Mouse (Mus musculus): ENCODE data around the gene Rnf213. TPM values are rescaled to one million over a fixed set of nuclear protein-coding genes. Genes with fewer than 3 reads are reported as not detected.

Rnf213 gene
- polyA plus RNA-seq, 1 experiment from 2014 or later: 20.5 TPM

DNA sequence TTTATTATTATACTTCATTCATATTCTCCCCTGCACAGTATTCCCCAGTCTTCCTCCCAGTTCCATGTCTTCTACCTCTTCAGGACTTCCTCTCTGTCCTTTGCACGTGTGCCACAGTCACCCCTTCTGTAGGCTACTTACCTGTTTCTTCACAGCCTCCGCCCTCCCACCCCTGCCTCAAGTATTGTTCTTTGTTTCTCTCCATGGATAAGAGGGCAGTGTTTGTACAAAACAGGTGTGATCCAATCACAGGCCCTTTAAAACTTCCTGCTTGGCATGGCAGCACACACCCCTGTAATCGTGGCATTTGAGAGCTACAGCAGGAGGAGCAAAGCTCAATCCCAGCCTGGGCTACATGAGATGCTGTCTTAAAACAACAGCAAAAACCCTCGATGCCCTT, 100.6 kb downstream of the Rnf213 start:
- no peaks in the 10 kb centered on the region for H3K27me3 ChIP-seq
- DNase-seq (ENCODE audit: low read depth, low spot score): no peak
- no peak for ATAC-seq
- TF ChIP-seq CTCF (IDR thresholded peaks at IDR 0.05): no peak
- CTCF ChIA-PET: no interaction called here
- POLR2A ChIA-PET: no interaction called here
- in situ Hi-C loops (cut with MboI; ENCODE audit: low pct_unique_long_range_greater_than_20kb): loop anchor here (10.0 kb wide), 1 partner anchor 501 kb away; no protein-coding TSS in a partner anchor

DNA sequence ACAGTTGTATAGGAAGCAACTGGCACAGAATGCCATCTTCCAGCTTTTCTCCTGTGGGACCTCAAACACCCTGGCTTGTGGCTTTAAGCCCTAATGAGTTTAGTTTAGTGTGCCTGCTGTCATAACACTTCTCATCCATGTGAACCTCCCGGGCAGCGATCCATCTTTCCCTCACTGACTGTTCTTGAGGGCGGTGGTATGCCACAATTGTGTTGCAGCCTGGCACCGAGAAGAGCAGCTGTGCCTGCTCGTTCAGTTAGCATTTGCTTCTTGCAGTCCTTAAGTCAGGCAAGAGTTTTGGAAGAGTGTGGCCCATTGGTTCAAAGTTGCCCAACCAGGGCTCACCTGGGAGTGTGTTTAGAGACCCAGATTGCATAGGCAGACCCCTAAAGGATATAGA, 103.2 kb downstream of the Rnf213 start:
- no peak for TF ChIP-seq CTCF (IDR thresholded peaks at IDR 0.05)
- H3K27me3 ChIP-seq: no peaks in the 10 kb centered on the region
- no peak for ATAC-seq
- ChIA-PET POLR2A (interaction anchor here (0.6 kb wide), 1 partner anchor 156 kb away, joined by 3 read pairs; no protein-coding TSS in a partner anchor), CTCF (no interaction called here)
- in situ Hi-C loops (cut with MboI; ENCODE audit: low pct_unique_long_range_greater_than_20kb): loop anchor here (5.0 to 10.0 kb wide), 2 partner anchors 406 to 499 kb away; no protein-coding TSS in a partner anchor
- DNase-seq (ENCODE audit: low read depth, low spot score): no peak

DNA sequence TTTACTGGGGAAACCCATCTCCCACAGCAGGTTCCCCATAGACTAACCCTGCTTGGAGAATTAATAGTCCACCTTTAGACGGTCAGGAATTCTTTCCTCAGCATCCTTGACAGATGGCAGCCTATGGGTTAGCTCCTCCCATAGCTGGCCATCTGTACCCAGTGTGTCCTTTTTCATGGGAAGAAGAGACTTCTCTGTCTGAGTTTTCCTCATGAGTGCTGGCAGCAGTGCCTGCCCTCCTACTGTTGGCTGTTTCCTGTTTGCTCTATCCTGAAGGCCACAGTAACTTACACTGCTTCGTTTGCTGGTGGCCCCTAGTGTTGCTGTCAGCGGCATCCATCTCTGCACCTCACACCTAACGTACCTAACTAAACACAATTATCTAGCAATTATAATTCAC, 104.6 kb downstream of the Rnf213 start:
- TF ChIP-seq CTCF (IDR thresholded peaks at IDR 0.05): no peak
- ATAC-seq: no peak
- no peak for DNase-seq (ENCODE audit: low read depth, low spot score)
- H3K27me3 ChIP-seq: no peaks in the 10 kb centered on the region
- CTCF ChIA-PET: interaction anchor here (1.0 kb wide), 1 partner anchor 407 kb away, joined by 3 read pairs; no protein-coding TSS in a partner anchor
- in situ Hi-C loops (cut with MboI; ENCODE audit: low pct_unique_long_range_greater_than_20kb): loop anchor here (5.0 to 10.0 kb wide), 2 partner anchors 405 to 497 kb away; no protein-coding TSS in a partner anchor
- POLR2A ChIA-PET: no interaction called here

DNA sequence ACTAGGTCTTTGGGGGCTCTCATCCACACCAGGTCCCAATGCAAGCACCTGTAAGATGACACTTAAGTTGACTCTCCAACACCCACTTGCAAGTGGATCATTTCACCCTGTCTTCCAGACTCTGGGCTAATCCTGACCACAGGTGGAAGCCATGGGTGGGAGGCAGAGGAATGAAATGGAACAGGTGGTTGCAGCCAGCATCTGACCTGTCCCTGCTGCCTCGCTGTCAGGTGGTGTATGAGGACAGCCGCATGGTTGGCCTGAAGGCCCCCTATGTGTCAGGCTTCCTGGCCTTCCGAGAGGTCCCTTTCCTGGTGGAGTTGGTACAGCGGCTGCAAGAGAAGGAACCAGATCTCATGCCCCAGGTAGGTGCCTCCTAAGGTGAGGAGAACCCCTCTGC, 106.4 kb downstream of the Rnf213 start:
- POLR2A ChIA-PET: no interaction called here
- in situ Hi-C loops (cut with MboI; ENCODE audit: low pct_unique_long_range_greater_than_20kb): loop anchor here (5.0 to 10.0 kb wide), 2 partner anchors 403 to 496 kb away; no protein-coding TSS in a partner anchor

DNA sequence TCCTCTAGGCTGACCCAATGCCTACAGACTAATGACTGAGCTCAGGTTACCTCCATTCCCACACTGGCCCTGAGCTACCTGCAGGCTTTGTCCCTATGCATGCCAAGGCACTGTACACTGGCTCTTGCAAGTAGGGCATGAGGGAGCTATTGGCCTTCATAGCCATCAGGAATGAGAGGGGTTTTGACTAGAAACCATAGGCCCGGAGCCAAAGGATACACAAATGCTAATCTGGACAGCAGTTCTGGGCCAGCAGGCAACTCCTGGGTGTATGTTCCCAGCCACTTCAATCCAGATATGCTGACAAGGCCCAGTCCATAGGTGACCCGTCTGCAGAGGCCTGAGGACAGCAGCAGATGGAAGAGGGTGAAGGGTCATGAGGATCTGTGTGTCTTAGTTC, 107.1 kb downstream of the Rnf213 start:
- TF ChIP-seq CTCF (IDR thresholded peaks at IDR 0.05): no peak
- ATAC-seq (no peak), DNase-seq (ENCODE audit: low read depth, low spot score) (no peak)
- CTCF ChIA-PET: interaction anchor here (1.6 kb wide), 1 partner anchor 9 kb away, joined by 3 read pairs; the partner anchor contains the start of gene Endov
- in situ Hi-C loops (cut with MboI; ENCODE audit: low pct_unique_long_range_greater_than_20kb): no loop called here
- H3K27me3 ChIP-seq: no peaks in the 10 kb centered on the region
- POLR2A ChIA-PET: no interaction called here

More for the DNA sequence above, 106.4 kb downstream of the Rnf213 start:
- CTCF ChIA-PET: interaction anchor here (1.6 kb wide), 1 partner anchor 8 kb away, joined by 3 read pairs; the partner anchor contains the start of gene Endov
- ATAC-seq: no peak
- TF ChIP-seq CTCF (IDR thresholded peaks at IDR 0.05): no peak
- H3K27me3 ChIP-seq: no peaks in the 10 kb centered on the region
- DNase-seq (ENCODE audit: low read depth, low spot score): no peak

DNA sequence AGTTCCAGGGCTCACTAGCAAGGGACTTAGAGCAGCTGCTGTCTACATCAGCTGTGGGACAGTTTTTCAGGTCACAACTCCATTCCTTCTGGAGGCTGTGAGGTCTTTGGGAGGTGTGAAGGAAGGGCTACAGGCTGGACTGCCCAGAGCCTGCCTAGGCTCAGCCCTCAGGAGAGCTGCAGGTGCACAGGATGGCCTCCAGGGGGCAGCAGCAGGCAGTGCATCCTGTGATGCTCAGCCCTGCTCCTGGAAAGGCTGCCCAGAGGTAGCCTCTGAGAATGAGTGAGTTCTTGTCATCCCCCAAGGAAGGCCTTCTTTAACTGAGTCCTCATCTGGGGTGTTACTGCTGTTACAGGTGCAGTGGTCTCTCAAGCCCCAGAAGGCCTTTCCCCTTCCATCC, 110.8 kb downstream of the Rnf213 start:
- CTCF ChIA-PET: interaction anchor here (0.6 to 2.1 kb wide), 4 partner anchors 10 to 401 kb away, joined by 3 to 14 read pairs (median 8); no protein-coding TSS in a partner anchor
- H3K27me3 ChIP-seq: no peaks in the 10 kb centered on the region
- POLR2A ChIA-PET: interaction anchor here (1.4 kb wide), 1 partner anchor 402 kb away, joined by 3 read pairs; no protein-coding TSS in a partner anchor
- in situ Hi-C loops (cut with MboI; ENCODE audit: low pct_unique_long_range_greater_than_20kb): no loop called here
- ATAC-seq: no peak
- TF ChIP-seq CTCF (IDR thresholded peaks at IDR 0.05): peak; percentile 98
- no peak for DNase-seq (ENCODE audit: low read depth, low spot score)

DNA sequence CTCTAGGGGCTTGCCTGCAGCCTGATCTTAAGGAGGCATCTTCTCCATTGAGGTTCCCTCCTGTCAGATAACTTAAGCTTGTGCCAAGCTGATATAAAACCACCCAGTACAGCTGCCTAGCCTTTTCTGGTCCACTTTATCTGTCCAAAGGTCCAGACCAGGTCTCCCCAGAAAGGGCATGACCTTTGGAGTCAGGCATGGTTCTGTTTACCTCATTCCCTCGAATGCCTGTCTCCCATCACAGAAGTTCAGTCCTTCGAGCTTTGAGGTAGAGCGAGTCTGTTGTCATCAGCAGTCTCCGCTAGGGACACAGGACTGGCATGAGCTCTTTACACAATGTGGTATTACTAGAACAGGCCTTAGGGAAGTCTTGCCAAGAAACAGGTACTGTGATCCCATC, 113.5 kb downstream of the Rnf213 start:
- in situ Hi-C loops (cut with MboI; ENCODE audit: low pct_unique_long_range_greater_than_20kb): no loop called here
- ATAC-seq (no peak), DNase-seq (ENCODE audit: low read depth, low spot score) (no peak)
- no peaks in the 10 kb centered on the region for H3K27me3 ChIP-seq
- POLR2A ChIA-PET: interaction anchor here (0.5 kb wide), 1 partner anchor 342 kb away, joined by 3 read pairs; no protein-coding TSS in a partner anchor
- CTCF ChIA-PET: no interaction called here
- no peak for TF ChIP-seq CTCF (IDR thresholded peaks at IDR 0.05)

DNA sequence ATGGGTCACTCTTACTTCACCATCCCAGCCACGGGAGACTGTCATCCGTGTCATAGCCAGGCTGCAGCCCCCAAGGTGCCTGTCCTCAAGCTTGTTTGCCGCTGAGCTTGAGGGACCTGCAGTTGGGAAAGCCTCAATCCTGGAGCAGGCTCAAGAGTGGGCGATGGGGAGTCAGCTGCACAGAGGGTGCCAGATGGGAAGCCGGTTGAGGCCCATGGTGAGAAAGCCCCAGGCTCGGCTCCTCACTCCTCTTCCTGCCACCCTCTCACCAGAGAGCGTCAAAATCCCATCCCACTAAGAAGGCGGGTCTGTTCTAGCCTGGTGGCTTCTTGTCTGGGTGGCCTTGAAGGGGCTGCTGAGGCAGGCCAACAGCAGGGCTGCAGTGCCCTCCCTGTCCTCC, 114.9 kb downstream of the Rnf213 start:
- no peak for DNase-seq (ENCODE audit: low read depth, low spot score)
- ChIA-PET CTCF (no interaction called here), POLR2A (no interaction called here)
- no peak for TF ChIP-seq CTCF (IDR thresholded peaks at IDR 0.05)
- ATAC-seq: no peak
- H3K27me3 ChIP-seq: no peaks in the 10 kb centered on the region
- in situ Hi-C loops (cut with MboI; ENCODE audit: low pct_unique_long_range_greater_than_20kb): no loop called here

DNA sequence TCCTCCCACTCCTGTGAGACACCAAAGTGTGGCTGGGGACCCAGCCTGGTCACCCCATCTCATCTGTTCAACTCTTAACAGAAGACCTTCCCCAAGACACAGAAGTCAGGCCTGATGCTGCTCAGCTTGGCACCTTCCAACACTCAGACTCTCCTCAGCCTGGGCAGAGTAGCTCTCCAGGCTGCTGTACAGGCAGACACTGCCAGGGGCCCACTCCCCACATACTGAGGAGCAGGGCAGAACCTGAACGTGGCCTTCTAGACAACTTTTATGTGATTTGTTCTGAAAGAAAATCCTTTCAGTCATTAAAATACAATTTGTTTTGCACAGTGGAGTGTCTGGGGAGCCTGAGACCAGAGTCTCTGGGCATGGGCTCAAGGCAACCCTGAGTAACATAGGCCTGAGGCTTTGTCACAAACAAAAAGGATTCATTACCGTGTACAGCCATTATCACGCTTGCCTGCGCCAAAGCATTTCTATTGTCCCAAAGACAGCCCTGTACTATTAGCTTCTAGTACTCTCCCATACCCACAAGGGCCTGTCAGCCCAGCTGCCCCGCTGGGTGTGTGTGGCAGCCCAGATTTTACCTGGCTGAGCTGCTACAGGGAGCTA, 116.4 kb downstream of the Rnf213 start:
- ATAC-seq: no peak
- in situ Hi-C loops (cut with MboI; ENCODE audit: low pct_unique_long_range_greater_than_20kb): no loop called here
- POLR2A ChIA-PET: no interaction called here
- no peak for TF ChIP-seq CTCF (IDR thresholded peaks at IDR 0.05)
- no peak for DNase-seq (ENCODE audit: low read depth, low spot score)
- CTCF ChIA-PET: interaction anchor here (1.1 kb wide), 1 partner anchor 396 kb away, joined by 3 read pairs; no protein-coding TSS in a partner anchor
- H3K27me3 ChIP-seq: no peaks in the 10 kb centered on the region

DNA sequence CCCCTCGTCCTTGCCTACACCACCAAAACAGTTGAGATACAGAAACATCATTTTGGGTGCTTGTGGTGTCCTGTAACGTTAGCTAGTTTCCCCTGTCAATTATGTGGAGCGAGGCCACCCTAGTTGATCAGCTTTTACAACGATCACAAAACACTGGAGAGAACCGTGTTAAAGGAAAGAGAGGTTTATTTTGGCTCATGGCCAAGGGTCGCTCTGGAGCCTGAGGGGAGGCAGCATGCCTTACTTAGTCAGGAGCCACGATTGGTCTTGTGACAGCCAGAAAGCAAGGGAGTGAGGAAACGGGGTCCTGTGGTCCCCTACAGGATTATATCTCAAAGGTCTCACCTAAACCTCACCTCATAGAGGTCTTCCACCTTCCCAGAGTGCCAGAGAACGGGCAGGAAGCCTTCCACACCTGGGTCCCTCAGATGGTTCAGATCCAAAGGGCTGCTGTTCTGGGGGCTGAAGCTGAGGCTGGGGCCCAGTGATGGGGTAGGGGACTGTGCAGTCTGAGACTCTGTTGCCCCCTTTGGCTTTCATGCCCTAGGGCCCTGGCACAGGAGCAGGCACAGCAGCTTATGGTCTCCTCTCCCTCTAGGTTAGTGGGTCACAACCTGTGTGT, 120.2 kb downstream of the Rnf213 start:
- in situ Hi-C loops (cut with MboI; ENCODE audit: low pct_unique_long_range_greater_than_20kb): no loop called here
- DNase-seq (ENCODE audit: low read depth, low spot score) (no peak), ATAC-seq (no peak)
- TF ChIP-seq CTCF (IDR thresholded peaks at IDR 0.05): no peak
- ChIA-PET CTCF (interaction anchor here (2.4 kb wide), 1 partner anchor 10 kb away, joined by 11 read pairs; no protein-coding TSS in a partner anchor), POLR2A (interaction anchor here (0.6 kb wide), 1 partner anchor 518 kb away, joined by 5 read pairs; no protein-coding TSS in a partner anchor)
- H3K27me3 ChIP-seq: no peaks in the 10 kb centered on the region
